Mouse (Mus musculus): ENCODE results near the gene Ifi35. TPM values are rescaled to one million over a fixed set of nuclear protein-coding genes. Genes with fewer than 3 reads are reported as not detected.
"Not testable (repeated sequence)": the region's sequence is repeated elsewhere in the genome, so short reads cannot be mapped to it uniquely, and the experiment has no call there.

Gene Ifi35
- polyA plus RNA-seq, 1 experiment from 2014 or later, result 9.6 TPM

DNA sequence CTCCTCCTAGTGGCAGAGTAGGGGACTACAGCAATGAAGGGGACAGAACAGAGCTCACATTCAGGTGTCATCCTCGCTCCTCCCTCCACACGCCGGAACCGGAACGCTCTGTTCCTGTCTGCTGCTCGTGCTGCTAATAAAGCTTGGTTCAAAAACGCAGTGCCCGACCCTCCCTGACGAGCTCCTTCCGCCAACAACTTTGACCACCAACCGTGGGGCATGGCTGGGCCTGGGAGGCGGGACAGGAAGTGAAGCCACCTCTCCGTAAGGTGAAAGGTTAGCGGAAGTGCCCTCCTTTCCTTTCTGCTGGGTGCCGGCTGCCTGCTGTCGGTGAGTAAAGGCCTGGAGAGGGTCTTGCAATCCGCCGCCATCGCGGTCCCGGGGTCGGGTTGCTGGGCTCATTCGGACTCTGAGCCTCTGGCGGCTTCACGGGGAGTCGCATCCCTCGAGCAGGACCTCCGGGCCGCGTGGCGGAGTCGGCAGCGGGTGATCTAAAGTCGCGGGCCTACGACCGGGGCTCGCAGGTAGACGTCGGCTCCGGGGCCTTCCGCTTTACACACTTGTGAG is 6.0 kb upstream of the Ifi35 start, which contains the start of gene Rpl27:
Gene Rpl27, plus strand, starts transcription at position 172 of the 567 bp plus-strand sequence.
- Histone ChIP-seq H3K27ac (ENCODE audit: low read depth, low read length) (peak within 1 kb of the TSS; percentile 86), H3K9ac (ENCODE audit: low read depth, low read length) (peak within 1 kb of the TSS; percentile 88), H3K4me2 (replicated peaks; ENCODE audit: low read depth, low read length) (peak within 1 kb of the TSS; percentile 71), H3K27me3 (ENCODE audit: control insufficient read depth, insufficient read depth, low read length) (no peaks in the 10 kb centered on the region), H3K9me3 (ENCODE audit: control insufficient read depth, low read length) (no peaks in the 10 kb centered on the region), H3K36me3 (ENCODE audit: control insufficient read depth, insufficient read depth, low read length) (peaks cover 27% of the 10 kb centered on the region), H3K4me3 (ENCODE audit: low read length) (peak within 1 kb of the TSS; percentile 69), H3K4me1 (ENCODE audit: control insufficient read depth, insufficient read depth, low read length) (peaks cover 6% of the 10 kb centered on the region; the same call in 1 of the 2 replicates)
- under 1% methylated on average over 42 of the region's 42 CpGs for WGBS
- peak; percentile 97 for ATAC-seq (ENCODE audit: low FRiP score, low TSS enrichment)

DNA sequence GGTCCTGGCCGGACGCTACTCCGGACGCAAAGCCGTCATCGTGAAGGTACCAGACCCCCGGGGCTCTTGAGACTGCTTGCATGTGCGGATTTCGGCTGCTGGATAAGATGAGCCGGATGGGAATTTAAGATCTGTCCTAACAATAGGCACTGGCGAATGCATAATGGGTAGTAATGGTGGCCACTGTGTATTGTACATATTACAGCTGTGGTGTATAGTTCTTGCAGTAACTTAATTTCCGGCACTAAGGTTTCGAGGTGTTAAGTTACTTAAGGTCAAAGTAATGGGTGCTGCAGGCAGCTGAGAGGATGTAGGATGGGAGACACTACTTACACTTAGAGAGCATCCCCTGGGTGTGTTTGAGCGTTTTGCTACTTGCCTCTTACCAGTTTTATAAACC is 5.4 kb upstream of the Ifi35 start:
- peak overlapping the region; percentile 88 for H3K9ac ChIP-seq (ENCODE audit: low read depth, low read length)
- H3K27ac ChIP-seq (ENCODE audit: low read depth, low read length), result peak overlapping the region; percentile 86
- peak overlapping the region; percentile 71 for H3K4me2 ChIP-seq (replicated peaks; ENCODE audit: low read depth, low read length)
- H3K36me3 ChIP-seq (ENCODE audit: control insufficient read depth, insufficient read depth, low read length), result peaks cover 27% of the 10 kb centered on the region
- peak overlapping the region; percentile 69 for H3K4me3 ChIP-seq (ENCODE audit: low read length)
- H3K27me3 ChIP-seq (ENCODE audit: control insufficient read depth, insufficient read depth, low read length), result no peaks in the 10 kb centered on the region
- peak; percentile 5; the same call in 1 of the 2 replicates for ATAC-seq (ENCODE audit: low FRiP score, low TSS enrichment)
- peaks cover 6% of the 10 kb centered on the region; the same call in 1 of the 2 replicates for H3K4me1 ChIP-seq (ENCODE audit: control insufficient read depth, insufficient read depth, low read length)
- WGBS, result under 1% methylated on average over 14 of the region's 14 CpGs
- no peaks in the 10 kb centered on the region for H3K9me3 ChIP-seq (ENCODE audit: control insufficient read depth, low read length)

DNA sequence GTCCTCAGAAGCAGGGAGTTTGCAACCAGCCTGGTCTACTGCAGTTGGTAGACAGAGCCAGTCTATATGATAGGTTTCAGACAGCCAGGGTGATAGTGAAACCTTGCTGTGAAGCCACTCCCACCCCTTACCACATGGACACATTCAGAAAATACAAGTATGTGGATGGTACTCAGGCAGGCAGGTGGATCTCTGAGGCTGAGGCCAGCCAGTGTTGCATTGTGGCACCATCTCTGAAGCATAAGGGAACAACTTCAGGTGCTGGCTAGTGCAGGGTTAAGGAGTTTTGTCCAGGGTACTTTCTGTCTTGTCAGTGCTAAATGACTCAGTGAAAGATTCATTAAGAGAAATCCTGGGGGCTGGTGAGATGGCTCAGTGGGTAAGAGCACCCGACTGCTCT is 1.9 kb upstream of the Ifi35 start:
- H3K9ac ChIP-seq (ENCODE audit: low read depth, low read length), result no peak overlapping the region
- no peaks in the 10 kb centered on the region for H3K9me3 ChIP-seq (ENCODE audit: control insufficient read depth, low read length)
- H3K4me1 ChIP-seq (ENCODE audit: control insufficient read depth, insufficient read depth, low read length), result peaks cover 6% of the 10 kb centered on the region; the same call in 1 of the 2 replicates
- WGBS, result 74% methylated on average over 1 of the region's 1 CpGs
- H3K27ac ChIP-seq (ENCODE audit: low read depth, low read length), result no peak overlapping the region
- H3K4me2 ChIP-seq (replicated peaks; ENCODE audit: low read depth, low read length), result no peak overlapping the region
- H3K4me3 ChIP-seq (ENCODE audit: low read length), result no peak overlapping the region
- ATAC-seq (ENCODE audit: low FRiP score, low TSS enrichment), result no peak
- H3K36me3 ChIP-seq (ENCODE audit: control insufficient read depth, insufficient read depth, low read length), result peaks cover 27% of the 10 kb centered on the region
- H3K27me3 ChIP-seq (ENCODE audit: control insufficient read depth, insufficient read depth, low read length), result no peaks in the 10 kb centered on the region

DNA sequence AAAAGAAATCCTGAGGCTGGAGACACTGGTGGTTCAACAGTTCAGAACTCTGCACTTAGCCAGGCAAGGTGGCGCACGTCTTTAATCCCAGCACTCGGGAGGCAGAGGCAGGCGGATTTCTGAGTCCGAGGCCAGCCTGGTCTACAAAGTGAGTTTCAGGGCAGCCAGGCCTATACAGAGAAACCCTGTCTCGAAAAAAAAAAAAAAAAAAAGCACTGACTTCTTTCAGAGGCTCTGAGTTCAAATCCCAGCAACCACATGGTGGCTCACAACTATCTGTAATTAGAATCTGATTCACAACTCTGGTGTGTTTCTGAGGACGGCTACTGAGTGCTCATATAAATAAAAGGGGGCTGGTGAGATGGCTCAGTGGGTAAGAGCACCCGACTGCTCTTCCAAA is 1.3 kb upstream of the Ifi35 start:
- not testable (repeated sequence) for H3K9ac ChIP-seq (ENCODE audit: low read depth, low read length); H3K9me3 ChIP-seq (ENCODE audit: control insufficient read depth, low read length); H3K4me1 ChIP-seq (ENCODE audit: control insufficient read depth, insufficient read depth, low read length); H3K4me3 ChIP-seq (ENCODE audit: low read length); H3K27me3 ChIP-seq (ENCODE audit: control insufficient read depth, insufficient read depth, low read length); H3K4me2 ChIP-seq (replicated peaks; ENCODE audit: low read depth, low read length); H3K27ac ChIP-seq (ENCODE audit: low read depth, low read length); ATAC-seq (ENCODE audit: low FRiP score, low TSS enrichment)
- H3K36me3 ChIP-seq (ENCODE audit: control insufficient read depth, insufficient read depth, low read length), result peaks cover 27% of the 10 kb centered on the region
- WGBS, result 86% methylated on average over 8 of the region's 8 CpGs

DNA sequence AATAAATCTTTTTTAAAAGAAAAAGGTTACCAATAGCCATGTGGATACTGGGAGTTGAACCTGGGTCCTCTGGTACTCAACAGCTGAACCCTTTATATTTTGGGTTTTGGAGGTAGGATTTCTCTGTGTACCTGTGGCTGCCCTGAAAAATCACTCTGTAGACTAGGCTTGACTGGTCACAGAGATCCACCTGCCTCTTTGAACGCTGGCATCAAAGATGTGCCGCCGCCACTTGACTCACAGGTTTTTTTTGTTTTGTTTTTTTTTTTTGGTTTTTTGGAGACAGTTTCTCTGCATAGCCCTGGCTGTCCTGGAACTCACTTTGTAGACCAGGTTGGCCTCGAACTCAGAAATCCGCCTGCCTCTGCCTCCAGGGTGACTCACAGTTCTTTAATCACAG is 421 bp upstream of the Ifi35 start:
- 84% methylated on average over 5 of the region's 5 CpGs for WGBS
- no peaks in the 10 kb centered on the region for H3K9me3 ChIP-seq (ENCODE audit: control insufficient read depth, low read length)
- H3K27me3 ChIP-seq (ENCODE audit: control insufficient read depth, insufficient read depth, low read length), result no peaks in the 10 kb centered on the region
- no peak overlapping the region for H3K9ac ChIP-seq (ENCODE audit: low read depth, low read length)
- H3K4me2 ChIP-seq (replicated peaks; ENCODE audit: low read depth, low read length), result no peak overlapping the region
- H3K4me1 ChIP-seq (ENCODE audit: control insufficient read depth, insufficient read depth, low read length), result peaks cover 6% of the 10 kb centered on the region; the same call in 1 of the 2 replicates
- no peak overlapping the region for H3K4me3 ChIP-seq (ENCODE audit: low read length)
- no peak for ATAC-seq (ENCODE audit: low FRiP score, low TSS enrichment)
- peaks cover 27% of the 10 kb centered on the region for H3K36me3 ChIP-seq (ENCODE audit: control insufficient read depth, insufficient read depth, low read length)
- H3K27ac ChIP-seq (ENCODE audit: low read depth, low read length), result peak overlapping the region; percentile 17; the same call in 1 of the 2 replicates

DNA sequence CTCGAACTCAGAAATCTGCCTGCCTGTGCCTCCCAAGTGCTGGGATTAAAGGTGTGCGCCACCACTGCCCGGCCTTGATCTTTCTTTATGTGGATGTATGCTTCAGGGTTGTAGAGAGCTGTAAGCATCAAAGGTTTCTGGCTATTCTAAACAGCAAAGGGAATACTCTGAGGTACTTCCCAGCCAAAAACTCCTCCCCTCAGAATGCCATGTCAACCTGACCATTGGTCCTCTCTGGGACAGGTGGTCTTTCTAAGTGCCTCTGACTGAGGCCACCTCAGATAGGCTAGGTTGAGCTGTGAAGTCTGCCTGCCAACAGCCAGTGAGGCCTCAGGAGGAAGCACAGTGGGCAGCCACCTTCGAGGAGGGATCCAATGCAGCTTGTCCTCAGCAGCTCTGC is 692 bp downstream of the Ifi35 start:
- peaks cover 1% of the 10 kb centered on the region; the same call in 1 of the 2 replicates for H3K4me1 ChIP-seq (ENCODE audit: control insufficient read depth, insufficient read depth, low read length)
- H3K27me3 ChIP-seq (ENCODE audit: control insufficient read depth, insufficient read depth, low read length), result no peaks in the 10 kb centered on the region
- H3K4me2 ChIP-seq (replicated peaks; ENCODE audit: low read depth, low read length), result peak overlapping the region; percentile 45
- H3K27ac ChIP-seq (ENCODE audit: low read depth, low read length), result no peak overlapping the region
- WGBS, result 91% methylated on average over 4 of the region's 4 CpGs
- no peak for ATAC-seq (ENCODE audit: low FRiP score, low TSS enrichment)
- H3K9me3 ChIP-seq (ENCODE audit: control insufficient read depth, low read length), result no peaks in the 10 kb centered on the region
- H3K36me3 ChIP-seq (ENCODE audit: control insufficient read depth, insufficient read depth, low read length), result peaks cover 21% of the 10 kb centered on the region
- peak overlapping the region; percentile 35 for H3K4me3 ChIP-seq (ENCODE audit: low read length)
- peak overlapping the region; percentile 50; the same call in 1 of the 2 replicates for H3K9ac ChIP-seq (ENCODE audit: low read depth, low read length)

DNA sequence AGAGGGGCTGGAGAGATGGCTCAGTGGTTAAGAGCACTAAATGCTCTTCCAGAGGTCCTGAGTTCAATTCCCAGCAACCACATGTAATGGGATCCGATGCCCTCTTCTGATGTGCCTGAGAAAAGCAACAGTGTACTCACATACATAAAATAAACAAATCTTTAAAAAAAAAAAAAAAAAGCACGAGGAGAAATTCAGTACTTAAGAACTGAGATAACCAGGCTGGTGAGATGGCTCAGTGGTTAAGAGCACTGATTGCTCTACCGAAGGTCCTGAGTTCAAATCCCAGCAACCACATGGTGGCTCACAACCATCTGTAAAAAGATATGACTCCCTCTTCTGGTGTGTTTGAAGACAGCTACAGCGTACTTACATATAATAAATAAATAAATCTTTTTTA is 1.4 kb downstream of the Ifi35 start:
- peaks cover 14% of the 10 kb centered on the region for H3K36me3 ChIP-seq (ENCODE audit: control insufficient read depth, insufficient read depth, low read length)
- H3K9ac ChIP-seq (ENCODE audit: low read depth, low read length); H3K4me1 ChIP-seq (ENCODE audit: control insufficient read depth, insufficient read depth, low read length); ATAC-seq (ENCODE audit: low FRiP score, low TSS enrichment); H3K4me3 ChIP-seq (ENCODE audit: low read length); H3K9me3 ChIP-seq (ENCODE audit: control insufficient read depth, low read length); H3K27me3 ChIP-seq (ENCODE audit: control insufficient read depth, insufficient read depth, low read length); H3K4me2 ChIP-seq (replicated peaks; ENCODE audit: low read depth, low read length); H3K27ac ChIP-seq (ENCODE audit: low read depth, low read length): not testable (repeated sequence)
- 86% methylated on average over 4 of the region's 4 CpGs for WGBS

DNA sequence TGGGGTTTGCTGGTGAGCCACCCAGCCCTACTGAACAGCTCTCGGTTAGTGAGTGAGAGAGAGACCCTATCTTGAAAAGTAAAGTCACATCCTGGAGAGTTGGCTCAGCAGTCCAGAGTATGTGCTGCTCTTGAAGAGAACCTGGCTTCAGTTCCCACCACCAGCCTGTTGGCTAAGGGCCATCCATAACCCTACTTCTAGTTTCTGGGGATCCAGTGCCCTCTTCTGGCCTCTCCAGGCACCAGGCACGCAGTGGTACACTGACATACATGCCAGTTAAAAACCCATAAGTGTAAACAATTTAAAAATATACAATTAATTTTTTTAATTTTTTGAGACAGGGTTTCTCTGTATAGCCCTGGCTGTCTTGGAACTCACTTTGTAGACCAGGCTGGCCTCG is 2.2 kb downstream of the Ifi35 start:
- no peak for ATAC-seq (ENCODE audit: low FRiP score, low TSS enrichment)
- H3K27me3 ChIP-seq (ENCODE audit: control insufficient read depth, insufficient read depth, low read length), result no peaks in the 10 kb centered on the region
- 80% methylated on average over 3 of the region's 3 CpGs for WGBS

DNA sequence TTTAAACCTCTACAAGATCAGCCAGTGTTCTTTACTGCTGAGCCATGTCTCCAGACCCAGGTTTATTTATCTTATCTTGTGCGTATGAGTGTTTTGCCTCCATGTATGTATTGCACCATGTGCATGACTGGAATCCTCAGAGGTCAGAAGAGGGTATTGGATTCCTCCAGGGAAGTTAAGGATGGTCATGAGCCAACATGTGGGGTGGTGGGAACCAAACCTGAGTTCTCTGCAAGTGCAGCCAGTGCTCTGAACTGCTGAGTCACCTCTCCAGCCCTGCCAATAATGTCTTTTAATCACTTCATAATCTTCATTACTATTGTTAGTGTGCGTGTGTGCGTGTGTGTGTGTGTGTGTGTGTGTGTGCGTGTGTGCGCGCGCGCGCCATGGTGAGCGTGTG is 3.3 kb downstream of the Ifi35 start:
- Histone ChIP-seq H3K27me3 (ENCODE audit: control insufficient read depth, insufficient read depth, low read length) (no peaks in the 10 kb centered on the region), H3K4me1 (ENCODE audit: control insufficient read depth, insufficient read depth, low read length) (peaks cover 9% of the 10 kb centered on the region), H3K4me2 (replicated peaks; ENCODE audit: low read depth, low read length) (no peak overlapping the region), H3K9me3 (ENCODE audit: control insufficient read depth, low read length) (no peaks in the 10 kb centered on the region), H3K36me3 (ENCODE audit: control insufficient read depth, insufficient read depth, low read length) (no peaks in the 10 kb centered on the region), H3K27ac (ENCODE audit: low read depth, low read length) (no peak overlapping the region), H3K9ac (ENCODE audit: low read depth, low read length) (no peak overlapping the region), H3K4me3 (ENCODE audit: low read length) (no peak overlapping the region)
- 91% methylated on average over 10 of the region's 10 CpGs for WGBS
- no peak for ATAC-seq (ENCODE audit: low FRiP score, low TSS enrichment)

More for the DNA sequence above, 2.2 kb downstream of the Ifi35 start:
- Histone ChIP-seq H3K4me3 (ENCODE audit: low read length) (no peak overlapping the region), H3K27ac (ENCODE audit: low read depth, low read length) (no peak overlapping the region), H3K4me1 (ENCODE audit: control insufficient read depth, insufficient read depth, low read length) (peaks cover 9% of the 10 kb centered on the region), H3K9me3 (ENCODE audit: control insufficient read depth, low read length) (no peaks in the 10 kb centered on the region), H3K9ac (ENCODE audit: low read depth, low read length) (no peak overlapping the region), H3K36me3 (ENCODE audit: control insufficient read depth, insufficient read depth, low read length) (peaks cover 6% of the 10 kb centered on the region; the same call in 1 of the 2 replicates), H3K4me2 (replicated peaks; ENCODE audit: low read depth, low read length) (no peak overlapping the region)
